Mouse (Mus musculus) layer of hippocampus, postnatal 25 days (tissue): ENCODE results near the gene Nat8f7. TPM values are rescaled to one million over a fixed set of nuclear protein-coding genes. Genes with fewer than 3 reads are reported as not detected.
"Not testable (repeated sequence)": the region's sequence is repeated elsewhere in the genome, so short reads cannot be mapped to it uniquely, and the experiment has no call there.

Source experiments
- DNase-seq, 2 experiments: peaks; one replicate each; pipeline ENCODE4 v3.0.0; 2022; ENCODE audit warnings: mixed read lengths in 2 of 2, low spot score in 1 of 2; ENCODE audit errors: extremely low spot score in 1 of 2
- microRNA-seq, 2 experiments: library from miRNA; unstranded; fragments of <30 nt; microRNA quantifications; one replicate each; pipeline ENCODE4 v1.2.0; 2021
- total RNA-seq, 2 experiments: library from RNA; stranded (reverse); gene quantifications; 2 replicates each; pipeline ENCODE4 v1.2.3; 2021

Gene Nat8f7
- 1 to 10 TPM; 3.7 to 4.6 TPM for total RNA-seq

- not testable (repeated sequence) for DNase-seq
Observed at GRCm38 (mm10) chr6:85713105-85713504, at the start of gene Nat8f7. Gene Nat8f7 (minus strand): TSS chr6:85713205.

- DNase-seq = not testable (repeated sequence)
Observed at GRCm38 (mm10) chr6:85762678-85763077, 49.7 kb upstream of the Nat8f7 start.

GRCm38 (mm10) chr6:85755705-85756249 lies 42.8 kb upstream of the Nat8f7 start:
- DNase-seq = not testable (repeated sequence)

GRCm38 (mm10) chr6:85709607-85710006 lies 3.4 kb downstream of the Nat8f7 start:
- not testable (repeated sequence) for DNase-seq

GRCm38 (mm10) chr6:85709206-85709605 lies 3.8 kb downstream of the Nat8f7 start:
- DNase-seq = not testable (repeated sequence)

GRCm38 (mm10) chr6:85701943-85702342 lies 11.1 kb downstream of the Nat8f7 start:
- DNase-seq = not testable (repeated sequence)

Small RNA genes within 50 kb of the gene (microRNA-seq; reads per million reads assigned to microRNA genes)
- 0 reads per million in 2 experiments for gene Gm27317

Other genes with a start within 250 kb of the Nat8f7 start
- 10 to 100 TPM; 95.1 to 98.5 TPM for gene Fbxo41, start 210.2 kb downstream of the Nat8f7 start, total RNA-seq
- gene Egr4, start 199.6 kb downstream of the Nat8f7 start, total RNA-seq = 10 to 100 TPM; 26.8 to 28.1 TPM
- gene Alms1, start 125.7 kb downstream of the Nat8f7 start, total RNA-seq = 1 to 10 TPM; 5.2 to 7.8 TPM
- 1 to 10 TPM; 1.4 to 3.0 TPM for gene Nat8f3, start 52.5 kb upstream of the Nat8f7 start, total RNA-seq
- gene Nat8f6, start 107.7 kb upstream of the Nat8f7 start, total RNA-seq = 1 to 10 TPM; 1.3 TPM
- 1 to 10 TPM; 5.3 to 6.9 TPM for gene Nat8f5, start 107.8 kb upstream of the Nat8f7 start, total RNA-seq
- gene Nat8, start 118.9 kb upstream of the Nat8f7 start, total RNA-seq = 1 to 10 TPM; 2.7 to 4.2 TPM
- gene Nat8f2, start 156.0 kb upstream of the Nat8f7 start, total RNA-seq = 1 to 10 TPM; 1.9 to 2.5 TPM
- gene Nat8f4, start 191.7 kb upstream of the Nat8f7 start, total RNA-seq = 1 to 10 TPM; 7.9 to 8.6 TPM
- 10 to 100 TPM; 72.4 to 81.7 TPM for gene Tprkb, start 198.7 kb upstream of the Nat8f7 start, total RNA-seq
- 10 to 100 TPM; 29.6 to 32.7 TPM for gene Nat8f1, start 202.5 kb upstream of the Nat8f7 start, total RNA-seq
- gene Dusp11, start 248.5 kb upstream of the Nat8f7 start, total RNA-seq = 10 to 100 TPM; 56.0 to 94.4 TPM